Mouse (Mus musculus) neural tube, embryonic 15.5 days (tissue): Measurements from ENCODE around the gene Rexo4. TPM values are rescaled to one million over a fixed set of nuclear protein-coding genes. Genes with fewer than 3 reads are reported as not detected.

Source experiments
- ATAC-seq: fragments of 200-750 bp; cut with Nextera tagmentation; 2 replicates; pipeline ENCODE4 v1.8.0; 2017; ENCODE audit warnings: mild to moderate bottlenecking, moderate TSS enrichment, moderate library complexity; ENCODE audit not compliant: low FRiP score
- H3K27ac ChIP-seq: fragments of 300-500 bp; sonication (generic); replicated peaks from 2 replicates; pipeline ENCODE4 v1.5.1; 2015; ENCODE audit warnings: mild to moderate bottlenecking, inconsistent platforms
- H3K27me3 ChIP-seq: fragments of 300-500 bp; sonication (generic); replicated peaks from 2 replicates; pipeline ENCODE4 v1.6.1; 2015; ENCODE audit warnings: inconsistent platforms
- H3K36me3 ChIP-seq: fragments of 300-500 bp; sonication (generic); 2 replicates; pipeline ENCODE4 v1.6.1; 2015; ENCODE audit warnings: inconsistent platforms
- H3K4me1 ChIP-seq: fragments of 300-500 bp; sonication (generic); 2 replicates; pipeline ENCODE4 v1.6.1; 2015; ENCODE audit warnings: inconsistent platforms
- H3K4me2 ChIP-seq: fragments of 300-500 bp; sonication (generic); 2 replicates; pipeline ENCODE4 v1.6.1; 2015; ENCODE audit warnings: inconsistent platforms, mild to moderate bottlenecking, moderate library complexity
- H3K4me3 ChIP-seq: fragments of 300-500 bp; sonication (generic); replicated peaks from 2 replicates; pipeline ENCODE4 v1.5.1; 2015; ENCODE audit warnings: mild to moderate bottlenecking, inconsistent platforms
- H3K9ac ChIP-seq: fragments of 300-500 bp; sonication (generic); replicated peaks from 2 replicates; pipeline ENCODE4 v1.6.1; 2015; ENCODE audit warnings: mild to moderate bottlenecking, inconsistent platforms
- H3K9me3 ChIP-seq: fragments of 300-500 bp; sonication (generic); replicated peaks from 2 replicates; pipeline ENCODE4 v1.6.1; 2016; ENCODE audit warnings: inconsistent platforms
- WGBS: fragments of 180-500 bp; shearing (Covaris S2); methylation state at CpG from one replicate; pipeline ENCODE4 v1.1.7; 2015; ENCODE audit warnings: mixed read lengths; 5-methylcytosine and 5-hydroxymethylcytosine counted together
- polyA plus RNA-seq: library from polyadenylated mRNA; unstranded; fragments of >200 nt; fragmentation: Nextera tagmentation; extraction: Ambion mirVana; gene quantifications from 2 replicates; pipeline ENCODE4 v1.2.1, GENCODE M21; 2015

Gene Rexo4
- polyA plus RNA-seq: 38.0 and 39.2 TPM in 2 replicates

DNA sequence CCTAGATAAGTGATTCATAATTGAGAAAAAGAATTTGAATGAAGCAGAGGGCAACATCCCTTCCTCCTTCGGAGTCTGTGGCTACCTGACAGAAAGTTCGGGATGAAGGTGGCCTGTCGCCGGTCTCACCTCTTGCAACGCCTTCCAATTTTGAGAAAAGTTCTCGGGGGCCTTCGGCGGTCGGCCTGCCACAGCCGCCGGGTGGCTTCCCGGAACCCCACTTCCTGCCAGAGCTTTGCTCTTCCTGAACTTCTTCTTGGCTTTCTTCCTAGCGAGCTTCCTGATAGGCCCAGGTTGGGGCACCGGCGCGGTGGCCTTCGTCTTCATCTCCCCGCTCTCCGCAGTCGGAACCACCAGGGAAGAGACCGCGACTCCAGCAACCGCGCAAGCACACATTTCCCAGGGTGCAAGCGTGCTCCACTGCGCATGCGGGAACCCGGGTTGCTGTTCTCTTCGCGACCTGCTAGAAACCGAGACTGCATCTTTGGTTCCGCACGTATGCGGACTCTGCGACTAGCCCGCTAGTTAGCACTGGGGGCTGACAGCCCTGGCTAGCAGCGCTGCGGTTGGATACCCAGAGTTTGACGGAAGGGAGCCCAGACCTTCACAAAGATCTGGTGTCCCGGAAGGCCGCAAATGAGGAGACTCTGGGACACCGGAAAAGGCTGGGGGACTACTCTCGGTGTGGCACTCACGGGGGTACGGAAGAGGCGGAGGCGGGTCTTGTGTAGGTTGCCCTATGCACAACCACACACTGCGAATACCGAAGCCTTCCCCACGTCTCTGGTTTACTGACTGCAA, at the start of gene Rexo4:
TSS of gene Rexo4 (minus strand) at position 464 of the 801 bp plus-strand sequence.
- Histone ChIP-seq H3K27me3 (no peaks in the 10 kb centered on the region), H3K27ac (peak within 1 kb of the TSS; percentile 95), H3K4me2 (peak within 1 kb of the TSS; percentile 62), H3K4me3 (peak within 1 kb of the TSS; percentile 59), H3K9ac (peak within 1 kb of the TSS; percentile 61), H3K4me1 (peaks cover 37% of the 10 kb centered on the region), H3K9me3 (no peaks in the 10 kb centered on the region), H3K36me3 (peaks cover 14% of the 10 kb centered on the region)
- peak; percentile 96 for ATAC-seq
- under 1% methylated on average over 50 of the region's 50 CpGs for WGBS

DNA sequence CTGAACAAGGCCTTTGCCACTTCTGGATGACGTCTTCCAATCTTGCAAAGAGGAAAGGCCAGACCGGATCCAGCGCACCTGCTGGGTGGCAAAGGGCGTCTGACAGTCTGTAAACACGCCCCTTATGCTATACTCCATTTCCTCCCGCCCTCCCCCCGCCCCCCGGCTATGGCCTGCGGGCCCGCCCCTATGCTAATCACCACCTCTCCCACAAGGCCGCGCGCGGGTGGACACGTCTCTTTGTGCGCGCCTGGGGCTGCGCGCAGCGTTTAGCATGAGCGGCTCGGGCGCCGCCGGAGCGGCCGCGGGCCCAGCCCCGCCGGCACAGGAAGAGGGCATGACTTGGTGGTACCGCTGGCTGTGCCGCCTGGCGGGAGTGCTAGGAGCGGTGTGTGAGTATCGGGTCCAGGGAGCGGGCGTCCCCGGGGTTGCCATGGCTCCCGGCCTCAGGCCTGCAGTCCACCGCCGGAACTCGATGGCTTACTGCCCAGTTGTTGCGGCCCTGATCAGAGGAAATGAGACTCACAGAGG, 45.6 kb upstream of the Rexo4 start, which contains the start of gene Cacfd1:
TSS of gene Cacfd1 (plus strand) at position 213 of the 531 bp plus-strand sequence.
- Histone ChIP-seq H3K36me3 (peaks cover 16% of the 10 kb centered on the region), H3K4me2 (peak within 1 kb of the TSS; percentile 85), H3K27ac (peak within 1 kb of the TSS; percentile 92), H3K27me3 (no peaks in the 10 kb centered on the region), H3K9me3 (no peaks in the 10 kb centered on the region), H3K4me3 (peak within 1 kb of the TSS; percentile 92), H3K9ac (peak within 1 kb of the TSS; percentile 95), H3K4me1 (peaks cover 30% of the 10 kb centered on the region)
- peak; percentile 96 for ATAC-seq
- 0% methylated on average over 40 of the region's 43 CpGs for WGBS

DNA sequence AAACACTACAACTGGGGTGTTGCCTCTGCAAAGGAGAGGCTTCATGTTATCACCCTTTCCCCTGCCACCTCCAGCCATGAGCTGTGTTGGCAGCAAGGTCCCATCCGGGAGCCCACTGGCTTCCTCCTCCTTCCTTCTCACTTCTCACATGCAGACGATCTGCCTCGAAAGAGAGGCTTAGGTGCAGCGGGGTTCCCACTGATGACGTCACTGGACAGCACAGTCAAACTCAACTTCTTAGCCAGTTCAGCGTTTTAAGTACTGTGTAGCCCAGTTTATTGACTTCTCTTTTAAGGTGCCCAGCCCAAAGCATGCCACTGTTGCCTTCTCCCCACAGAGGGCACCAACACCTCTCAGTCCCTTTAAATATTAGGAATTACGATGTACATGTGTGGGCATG, 43.5 kb upstream of the Rexo4 start:
- 74% methylated on average over 7 of the region's 7 CpGs for WGBS
- no peak overlapping the region for H3K9ac ChIP-seq
- peaks cover 30% of the 10 kb centered on the region for H3K4me1 ChIP-seq
- H3K9me3 ChIP-seq: no peaks in the 10 kb centered on the region
- H3K4me3 ChIP-seq: no peak overlapping the region
- no peaks in the 10 kb centered on the region for H3K27me3 ChIP-seq
- ATAC-seq: no peak
- no peak overlapping the region for H3K4me2 ChIP-seq
- no peaks in the 10 kb centered on the region for H3K36me3 ChIP-seq
- H3K27ac ChIP-seq: no peak overlapping the region

DNA sequence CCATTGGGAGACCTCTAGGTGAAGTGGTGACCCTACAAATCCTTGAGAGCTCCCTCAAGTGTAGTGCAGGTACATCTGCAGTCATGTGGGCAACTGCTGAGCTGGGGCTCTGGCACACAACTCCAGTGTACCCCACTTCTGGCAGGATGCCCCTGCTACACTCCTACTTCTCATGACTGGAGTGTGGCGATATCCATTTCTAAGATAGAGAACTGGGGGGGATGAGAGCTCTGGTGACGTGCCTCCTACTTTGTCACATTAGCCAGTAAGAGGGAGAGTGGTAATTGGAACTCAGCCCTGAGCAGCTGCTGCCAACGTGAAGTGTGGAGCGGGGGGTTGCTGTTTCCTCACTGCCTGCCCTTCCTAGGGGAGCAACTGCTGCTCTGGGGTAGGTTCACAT, 42.1 kb upstream of the Rexo4 start:
- H3K9ac ChIP-seq: no peak overlapping the region
- peaks cover 20% of the 10 kb centered on the region for H3K4me1 ChIP-seq
- H3K9me3 ChIP-seq: no peaks in the 10 kb centered on the region
- H3K36me3 ChIP-seq: no peaks in the 10 kb centered on the region
- no peak overlapping the region for H3K27ac ChIP-seq
- no peak overlapping the region for H3K4me3 ChIP-seq
- whole genome bisulfite sequencing: 63% methylated on average over 4 of the region's 4 CpGs
- ATAC-seq: no peak
- no peak overlapping the region for H3K4me2 ChIP-seq
- no peaks in the 10 kb centered on the region for H3K27me3 ChIP-seq

DNA sequence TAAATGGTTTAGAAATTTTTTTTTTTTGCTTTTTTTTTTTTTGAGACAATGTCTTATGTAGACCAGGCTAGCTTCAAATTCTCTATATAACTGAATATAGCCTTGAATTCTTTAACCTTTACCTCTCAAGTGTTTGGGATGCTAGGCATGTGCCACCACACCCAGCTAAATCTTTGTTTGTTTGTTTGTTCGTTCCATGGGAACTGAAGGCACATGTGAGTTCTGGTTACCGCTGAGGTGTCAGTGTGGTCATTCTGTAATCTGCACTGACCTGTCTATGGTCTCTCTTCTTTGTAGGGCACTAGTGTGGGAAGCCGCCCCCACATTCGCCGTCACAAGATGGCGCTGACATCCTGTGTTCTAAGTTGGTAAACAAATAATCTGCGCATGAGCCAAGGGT, 33.8 kb upstream of the Rexo4 start:
- Histone ChIP-seq H3K4me3 (no peak overlapping the region), H3K4me2 (no peak overlapping the region), H3K27me3 (no peaks in the 10 kb centered on the region), H3K9ac (no peak overlapping the region), H3K36me3 (no peaks in the 10 kb centered on the region), H3K4me1 (no peaks in the 10 kb centered on the region), H3K27ac (no peak overlapping the region), H3K9me3 (no peaks in the 10 kb centered on the region)
- no peak for ATAC-seq
- 93% methylated on average over 7 of the region's 7 CpGs for WGBS

DNA sequence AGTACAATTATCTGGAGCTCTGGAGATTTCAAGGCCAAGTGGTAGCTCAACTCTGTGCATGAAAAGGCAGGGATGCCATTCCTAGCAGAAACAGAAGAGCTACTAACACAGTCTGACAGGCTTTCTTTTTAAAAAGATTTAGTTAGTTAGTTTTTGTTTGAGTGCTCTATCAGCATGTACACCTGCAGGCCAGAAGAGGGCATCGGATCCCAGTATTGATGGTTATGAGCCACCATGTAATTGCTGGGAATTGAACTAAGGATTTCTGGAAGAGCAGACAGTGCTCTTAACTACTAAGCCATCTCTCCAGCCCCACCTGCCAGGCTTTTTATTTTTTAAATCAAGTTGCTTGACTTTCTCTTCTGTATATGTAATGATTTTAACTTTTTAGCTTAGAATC, 33.3 kb upstream of the Rexo4 start:
- Histone ChIP-seq H3K9ac (no peak overlapping the region), H3K4me2 (no peak overlapping the region), H3K27me3 (no peaks in the 10 kb centered on the region), H3K9me3 (no peaks in the 10 kb centered on the region), H3K4me1 (no peaks in the 10 kb centered on the region), H3K27ac (no peak overlapping the region), H3K36me3 (no peaks in the 10 kb centered on the region), H3K4me3 (no peak overlapping the region)
- WGBS: 77% methylated on average over 1 of the region's 1 CpGs
- no peak for ATAC-seq

DNA sequence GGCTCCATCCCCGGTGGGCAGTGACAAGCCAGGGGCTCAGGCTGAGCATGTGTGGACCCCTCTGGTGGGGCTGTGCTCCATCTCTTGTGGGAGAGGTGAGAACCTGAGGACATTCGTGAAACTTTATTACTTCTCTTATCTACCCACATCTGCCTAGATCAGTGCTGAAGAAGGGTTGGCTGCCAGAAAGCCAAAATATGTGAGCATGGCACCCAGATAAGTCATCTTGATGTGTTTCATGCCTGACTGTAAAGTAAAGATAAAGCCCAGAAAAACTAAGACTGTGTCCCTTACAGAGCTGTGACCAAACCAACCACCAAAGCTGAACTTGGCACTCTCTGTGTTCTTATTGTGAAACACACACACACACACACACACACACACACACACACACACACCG, 29.8 kb upstream of the Rexo4 start:
- H3K4me1 ChIP-seq: no peaks in the 10 kb centered on the region
- WGBS: 89% methylated on average over 3 of the region's 3 CpGs

DNA sequence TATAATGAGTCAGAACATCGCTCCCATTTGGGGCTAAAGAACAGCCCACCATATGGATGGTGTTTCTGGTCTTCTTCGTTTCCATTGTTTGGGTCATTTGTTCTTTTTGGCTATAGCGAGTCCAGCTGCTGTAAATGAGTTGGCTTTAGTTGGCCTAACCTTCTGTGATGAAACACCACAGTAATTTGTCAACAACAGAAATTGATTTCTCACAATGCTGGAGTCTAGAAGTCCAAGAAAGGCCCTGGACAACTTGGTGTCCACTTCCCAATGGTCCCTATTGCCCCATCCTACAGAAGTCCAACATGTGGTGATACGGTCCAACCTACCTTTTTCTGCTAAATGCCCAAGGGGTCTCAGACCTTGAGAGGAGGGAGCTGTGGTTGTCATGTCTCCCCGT, 20.5 kb upstream of the Rexo4 start:
- H3K9me3 ChIP-seq: no peaks in the 10 kb centered on the region
- no peaks in the 10 kb centered on the region for H3K27me3 ChIP-seq
- ATAC-seq: no peak
- no peak overlapping the region for H3K9ac ChIP-seq
- WGBS: 86% methylated on average over 5 of the region's 5 CpGs
- H3K27ac ChIP-seq: no peak overlapping the region
- H3K4me2 ChIP-seq: no peak overlapping the region
- no peak overlapping the region for H3K4me3 ChIP-seq
- no peaks in the 10 kb centered on the region for H3K4me1 ChIP-seq
- no peaks in the 10 kb centered on the region for H3K36me3 ChIP-seq

More for the DNA sequence above, 29.8 kb upstream of the Rexo4 start:
- Histone ChIP-seq H3K36me3 (no peaks in the 10 kb centered on the region), H3K27ac (no peak overlapping the region), H3K4me2 (no peak overlapping the region), H3K9ac (no peak overlapping the region), H3K9me3 (no peaks in the 10 kb centered on the region), H3K4me3 (no peak overlapping the region), H3K27me3 (no peaks in the 10 kb centered on the region)
- ATAC-seq: no peak

DNA sequence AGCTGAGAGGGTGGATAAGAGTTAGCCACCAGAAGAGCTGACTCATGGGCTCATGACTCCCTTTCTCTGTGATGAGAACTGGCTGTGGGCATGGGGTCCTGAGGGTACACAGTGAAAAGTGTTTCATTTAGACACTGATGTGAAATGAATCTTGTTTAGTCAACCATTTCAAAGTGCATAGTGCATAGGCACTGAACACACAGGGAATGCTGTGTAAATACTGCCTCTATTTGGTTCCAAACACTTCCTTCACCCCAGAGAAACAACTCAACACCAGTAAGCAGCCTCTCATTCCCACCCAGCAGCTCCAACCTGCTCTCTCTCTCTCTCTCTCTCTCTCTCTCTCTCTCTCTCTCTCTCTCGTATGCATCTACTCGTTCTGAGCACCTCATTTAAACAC, 20.0 kb upstream of the Rexo4 start:
- 83% methylated on average over 2 of the region's 2 CpGs for WGBS
- no peak overlapping the region for H3K9ac ChIP-seq
- H3K4me2 ChIP-seq: no peak overlapping the region
- no peaks in the 10 kb centered on the region for H3K4me1 ChIP-seq
- no peak overlapping the region for H3K4me3 ChIP-seq
- H3K27ac ChIP-seq: no peak overlapping the region
- H3K9me3 ChIP-seq: no peaks in the 10 kb centered on the region
- no peaks in the 10 kb centered on the region for H3K36me3 ChIP-seq
- H3K27me3 ChIP-seq: no peaks in the 10 kb centered on the region
- ATAC-seq: no peak

DNA sequence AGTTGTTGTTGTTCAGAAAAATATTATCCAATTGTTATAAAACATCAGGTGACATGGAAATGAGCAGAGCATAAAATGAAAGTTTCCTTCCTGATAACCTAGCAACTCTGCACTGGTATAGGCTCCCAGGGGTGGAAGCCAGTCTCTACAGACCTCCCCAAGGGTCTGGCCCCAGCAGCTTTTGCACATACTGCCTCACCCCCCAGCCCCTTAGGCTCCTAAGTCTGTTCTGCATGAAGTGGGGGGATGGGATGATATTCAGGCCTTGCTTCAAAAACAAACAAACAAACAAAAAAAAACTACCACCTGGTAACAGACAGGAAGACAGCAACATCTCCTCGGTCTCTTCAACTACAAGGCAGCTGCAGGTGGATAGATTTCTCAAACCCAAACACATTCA, 16.2 kb upstream of the Rexo4 start:
- no peak for ATAC-seq
- Histone ChIP-seq H3K27ac (no peak overlapping the region), H3K9me3 (no peaks in the 10 kb centered on the region), H3K36me3 (no peaks in the 10 kb centered on the region), H3K27me3 (no peaks in the 10 kb centered on the region), H3K4me1 (no peaks in the 10 kb centered on the region), H3K4me2 (no peak overlapping the region), H3K4me3 (no peak overlapping the region), H3K9ac (no peak overlapping the region)
- WGBS: 76% methylated on average over 1 of the region's 1 CpGs

DNA sequence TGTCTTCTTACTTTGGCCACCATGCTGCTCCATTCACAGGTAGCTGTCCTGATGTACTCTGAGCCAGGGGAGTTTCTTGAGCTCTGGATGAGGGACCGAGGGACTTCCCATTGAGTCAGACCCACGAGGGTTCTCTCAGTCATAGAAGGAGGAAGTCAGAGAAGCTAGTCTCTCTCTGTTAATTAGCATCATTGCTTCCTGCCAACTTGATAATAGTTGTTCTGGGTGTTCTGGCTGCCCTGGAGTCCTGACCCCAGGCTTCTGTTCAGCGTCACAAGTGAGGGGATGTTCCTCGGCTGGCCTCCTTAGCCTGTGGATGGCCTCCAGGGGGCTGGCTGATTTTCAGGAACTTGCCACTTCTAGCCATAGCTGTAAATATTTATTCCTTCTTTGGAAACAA, 9.8 kb upstream of the Rexo4 start:
- H3K4me3 ChIP-seq: no peak overlapping the region
- ATAC-seq: no peak
- H3K27me3 ChIP-seq: no peaks in the 10 kb centered on the region
- no peaks in the 10 kb centered on the region for H3K9me3 ChIP-seq
- H3K4me2 ChIP-seq: no peak overlapping the region
- H3K36me3 ChIP-seq: no peaks in the 10 kb centered on the region
- 72% methylated on average over 4 of the region's 4 CpGs for WGBS
- H3K4me1 ChIP-seq: no peaks in the 10 kb centered on the region
- H3K27ac ChIP-seq: no peak overlapping the region
- no peak overlapping the region for H3K9ac ChIP-seq

DNA sequence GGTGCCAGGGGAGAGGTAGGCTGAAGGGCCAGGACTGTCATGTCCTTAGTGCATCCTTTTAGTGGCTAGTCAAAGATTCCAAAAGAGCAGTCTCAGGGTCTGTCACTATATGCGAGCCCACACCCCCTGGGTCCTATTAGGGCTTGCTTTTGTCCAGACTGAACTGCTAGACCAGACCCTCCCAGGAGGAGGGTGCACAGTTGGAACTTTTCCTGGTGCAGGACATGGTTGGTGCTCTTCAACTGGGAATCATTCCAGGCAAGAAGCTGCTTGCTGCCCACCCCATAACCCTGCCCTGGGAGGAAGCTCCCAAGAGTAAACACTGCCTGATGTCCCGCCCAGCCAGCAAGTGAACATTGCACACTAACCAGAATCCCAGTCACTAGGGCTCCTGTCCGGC, 8.9 kb upstream of the Rexo4 start, which contains the start of gene Adamts13:
TSS of gene Adamts13 (plus strand) at position 301 of the 400 bp plus-strand sequence.
- H3K4me1 ChIP-seq: no peaks in the 10 kb centered on the region
- H3K27ac ChIP-seq: no peak within 1 kb of the TSS
- no peaks in the 10 kb centered on the region for H3K27me3 ChIP-seq
- ATAC-seq: no peak
- no peak within 1 kb of the TSS for H3K9ac ChIP-seq
- H3K4me2 ChIP-seq: no peak within 1 kb of the TSS
- no peaks in the 10 kb centered on the region for H3K36me3 ChIP-seq
- H3K4me3 ChIP-seq: no peak within 1 kb of the TSS
- no peaks in the 10 kb centered on the region for H3K9me3 ChIP-seq
- 72% methylated on average over 3 of the region's 3 CpGs for WGBS
